Mouse (Mus musculus): ENCODE measurements around the gene Clstn2. TPM values are rescaled to one million over a fixed set of nuclear protein-coding genes. Genes with fewer than 3 reads are reported as not detected.

Clstn2 gene
- polyA plus RNA-seq, 1 experiment from 2014 or later: 1.8 TPM

DNA sequence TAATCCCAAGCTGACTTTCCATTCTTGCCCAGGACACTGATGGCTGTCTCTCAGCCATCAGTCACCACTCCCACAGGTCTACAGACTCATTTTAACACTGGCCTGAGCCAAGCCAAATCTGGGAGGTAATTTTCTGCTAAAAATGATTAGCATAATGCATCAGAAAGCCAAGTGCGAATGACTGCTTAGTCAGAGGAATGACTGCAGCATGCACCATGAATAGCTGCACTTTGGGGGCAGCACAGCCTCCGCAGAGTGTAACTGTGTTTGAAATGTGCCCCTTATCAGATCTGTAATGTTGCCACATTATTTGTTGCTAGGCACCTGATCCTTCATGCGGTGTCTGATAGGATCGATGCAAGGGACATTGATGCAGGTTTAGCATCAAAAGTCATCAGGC lies 269.9 kb downstream of the Clstn2 start:
- Histone ChIP-seq H3K27ac (no peak overlapping the region), H3K9me3 (replicated peaks) (no peaks in the 10 kb centered on the region), H3K4me3 (replicated peaks) (no peak overlapping the region), H3K4me1 (0 out of 2 replicates have a peak, but pooled peaks cover 13% of the 10 kb centered on the region), H3K27me3 (no peaks in the 10 kb centered on the region), H3K9ac (no peak overlapping the region), H3K4me2 (no peak overlapping the region), H3K36me3 (no peaks in the 10 kb centered on the region)
- 77% methylated on average over 4 of the region's 4 CpGs for WGBS
- no peak for ATAC-seq (replicated peaks; ENCODE audit: low FRiP score)

GRCm38 (mm10) chr9:97755599-97756270 lies 277.2 kb downstream of the Clstn2 start:
- Histone ChIP-seq H3K4me2 (no peak overlapping the region), H3K27me3 (no peaks in the 10 kb centered on the region), H3K36me3 (no peaks in the 10 kb centered on the region), H3K4me1 (peaks cover 16% of the 10 kb centered on the region; the same call in 1 of the 2 replicates), H3K9me3 (replicated peaks) (no peaks in the 10 kb centered on the region), H3K27ac (peak overlapping the region; percentile 54; the same call in 1 of the 2 replicates), H3K4me3 (replicated peaks) (no peak overlapping the region), H3K9ac (no peak overlapping the region)
- peak; percentile 84 for ATAC-seq (replicated peaks; ENCODE audit: low FRiP score)
- WGBS: 35% methylated on average over 7 of the region's 7 CpGs

DNA sequence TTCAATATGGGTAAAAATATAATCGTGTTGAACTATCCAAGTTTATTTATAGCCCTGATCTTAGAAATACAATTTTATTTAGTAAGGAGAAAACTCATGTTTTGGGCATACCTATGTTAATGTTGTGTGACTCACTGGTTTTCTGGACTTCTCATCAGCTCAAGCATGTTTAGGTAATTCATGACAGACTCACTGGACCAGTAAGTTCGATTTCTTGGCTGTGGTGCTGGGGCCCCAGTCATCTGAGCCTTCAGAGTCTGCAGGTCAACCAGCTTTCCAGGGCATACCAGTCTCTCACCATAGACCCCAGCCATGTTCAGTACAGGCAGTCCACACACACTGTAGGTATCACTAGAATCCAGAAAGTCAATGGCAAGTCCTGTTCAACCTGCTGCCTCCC lies 279.3 kb downstream of the Clstn2 start:
- H3K9me3 ChIP-seq (replicated peaks): no peaks in the 10 kb centered on the region
- H3K9ac ChIP-seq: no peak overlapping the region
- H3K4me3 ChIP-seq (replicated peaks): no peak overlapping the region
- H3K4me2 ChIP-seq: no peak overlapping the region
- no peak overlapping the region for H3K27ac ChIP-seq
- no peaks in the 10 kb centered on the region for H3K27me3 ChIP-seq
- WGBS: 53% methylated on average over 2 of the region's 2 CpGs
- ATAC-seq (replicated peaks; ENCODE audit: low FRiP score): no peak; the same call in 1 of the 2 replicates
- H3K4me1 ChIP-seq: peaks cover 14% of the 10 kb centered on the region; the same call in 1 of the 2 replicates
- no peaks in the 10 kb centered on the region for H3K36me3 ChIP-seq

DNA sequence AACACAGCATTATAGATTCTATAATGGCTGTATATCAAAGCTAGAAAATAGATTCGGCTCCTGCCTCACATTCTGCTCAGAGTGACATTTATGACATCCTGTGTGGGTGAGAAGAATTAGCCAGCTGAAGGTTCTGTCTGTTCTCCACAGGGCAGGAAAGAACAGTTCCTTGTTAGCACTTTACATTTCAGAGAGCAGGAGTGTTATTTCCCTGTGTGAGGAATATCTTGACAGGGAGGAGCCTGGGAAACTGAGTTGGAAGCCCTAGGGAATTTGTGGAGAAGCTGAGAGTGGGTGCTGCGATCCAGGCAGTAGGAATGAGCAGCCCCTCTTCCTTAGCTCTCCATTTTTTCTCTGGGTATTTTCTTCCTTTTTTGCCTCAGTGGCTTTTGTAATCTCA lies 286.4 kb downstream of the Clstn2 start:
- Histone ChIP-seq H3K4me3 (replicated peaks) (no peak overlapping the region), H3K4me2 (no peak overlapping the region), H3K27me3 (no peaks in the 10 kb centered on the region), H3K36me3 (no peaks in the 10 kb centered on the region), H3K4me1 (no peaks in the 10 kb centered on the region), H3K9me3 (replicated peaks) (no peaks in the 10 kb centered on the region), H3K9ac (no peak overlapping the region), H3K27ac (no peak overlapping the region)
- WGBS: 77% methylated on average over 2 of the region's 2 CpGs
- ATAC-seq (replicated peaks; ENCODE audit: low FRiP score): no peak

DNA sequence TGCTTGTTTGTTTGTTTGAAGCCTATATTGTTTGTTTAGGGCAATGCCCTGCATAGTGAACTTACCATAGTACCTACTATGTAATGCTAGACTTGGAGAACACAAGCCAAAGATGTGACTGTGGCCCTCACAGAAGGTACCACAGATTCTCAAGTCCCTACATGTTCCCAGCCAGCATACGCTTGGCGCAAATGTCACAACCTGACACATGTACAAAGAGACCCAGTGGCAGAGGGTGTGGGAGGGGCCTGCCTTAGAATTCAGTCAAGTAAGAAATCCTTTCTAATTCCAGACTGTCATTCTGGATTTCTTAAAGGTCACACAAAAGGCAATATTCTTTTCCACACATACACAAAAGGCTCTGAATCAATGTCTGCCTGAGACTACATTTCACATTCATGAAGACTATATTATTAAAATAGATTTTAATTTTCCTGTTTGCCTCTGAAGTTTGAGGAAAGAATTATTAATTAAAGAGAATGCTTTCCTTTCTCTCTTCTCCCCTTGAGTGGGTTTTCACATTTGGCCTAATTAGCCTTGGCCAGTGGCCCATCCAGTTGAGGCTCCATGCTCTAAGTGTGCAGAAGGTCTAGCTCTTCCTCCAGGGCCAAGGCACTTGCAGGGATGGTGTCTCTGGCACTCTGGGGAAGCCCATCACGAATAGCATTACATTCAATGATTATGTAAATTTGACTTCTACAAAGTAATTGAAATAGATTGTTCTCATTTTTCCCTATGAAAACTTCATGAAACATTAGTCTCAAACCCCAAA lies 305.1 kb downstream of the Clstn2 start:
- Histone ChIP-seq H3K4me1 (no peaks in the 10 kb centered on the region), H3K36me3 (no peaks in the 10 kb centered on the region), H3K4me2 (no peak overlapping the region), H3K4me3 (replicated peaks) (no peak overlapping the region), H3K27ac (no peak overlapping the region), H3K27me3 (no peaks in the 10 kb centered on the region), H3K9ac (no peak overlapping the region), H3K9me3 (replicated peaks) (no peaks in the 10 kb centered on the region)
- WGBS: 86% methylated on average over 3 of the region's 3 CpGs
- ATAC-seq (replicated peaks; ENCODE audit: low FRiP score): no peak

- no peak overlapping the region for H3K4me3 ChIP-seq (replicated peaks)
- no peak overlapping the region for H3K27ac ChIP-seq
Observed at GRCm38 (mm10) chr9:97717728-97718127, 315.3 kb downstream of the Clstn2 start.

GRCm38 (mm10) chr9:97717005-97717404 lies 316.0 kb downstream of the Clstn2 start:
- no peak for ATAC-seq (replicated peaks; ENCODE audit: low FRiP score)

More at GRCm38 (mm10) chr9:97717728-97718127, 315.3 kb downstream of the Clstn2 start:
- Histone ChIP-seq H3K9ac (no peak overlapping the region), H3K27me3 (no peaks in the 10 kb centered on the region), H3K4me2 (no peak overlapping the region), H3K36me3 (no peaks in the 10 kb centered on the region), H3K9me3 (replicated peaks) (no peaks in the 10 kb centered on the region), H3K4me1 (no peaks in the 10 kb centered on the region)
- ATAC-seq (replicated peaks; ENCODE audit: low FRiP score): no peak

DNA sequence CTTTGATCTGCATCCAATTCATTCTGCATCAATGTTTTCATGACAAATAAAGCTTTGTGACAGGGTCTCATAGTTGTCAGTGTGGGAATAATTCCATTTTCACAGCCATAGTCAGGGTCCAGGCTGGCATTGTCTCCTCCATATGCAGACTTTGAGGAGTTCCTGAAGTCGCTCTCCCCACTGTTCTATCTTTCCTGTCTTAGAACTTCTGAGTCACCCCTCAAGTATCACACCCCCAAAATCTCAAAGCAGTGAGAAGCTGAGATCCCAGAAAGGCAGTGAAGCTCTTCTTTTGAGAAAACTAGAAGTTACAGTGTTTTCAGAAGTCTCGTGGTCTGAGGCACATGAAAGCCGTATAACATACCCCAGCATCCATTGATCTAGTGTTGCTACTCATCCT lies 320.1 kb downstream of the Clstn2 start:
- WGBS: 94% methylated on average over 3 of the region's 3 CpGs

More at GRCm38 (mm10) chr9:97717005-97717404, 316.0 kb downstream of the Clstn2 start:
- Histone ChIP-seq H3K27ac (no peak overlapping the region), H3K36me3 (no peaks in the 10 kb centered on the region), H3K4me2 (no peak overlapping the region), H3K9ac (no peak overlapping the region), H3K4me1 (no peaks in the 10 kb centered on the region), H3K4me3 (replicated peaks) (no peak overlapping the region), H3K9me3 (replicated peaks) (no peaks in the 10 kb centered on the region), H3K27me3 (no peaks in the 10 kb centered on the region)
- 86% methylated on average over 7 of the region's 7 CpGs for WGBS

GRCm38 (mm10) chr9:97703901-97704503 lies 329.0 kb downstream of the Clstn2 start:
- no peak overlapping the region for H3K4me3 ChIP-seq (replicated peaks)
- no peak overlapping the region for H3K27ac ChIP-seq
- no peaks in the 10 kb centered on the region for H3K36me3 ChIP-seq
- H3K9me3 ChIP-seq (replicated peaks): no peaks in the 10 kb centered on the region
- no peaks in the 10 kb centered on the region for H3K4me1 ChIP-seq
- H3K9ac ChIP-seq: no peak overlapping the region
- no peak overlapping the region for H3K4me2 ChIP-seq
- WGBS: 87% methylated on average over 4 of the region's 4 CpGs
- no peaks in the 10 kb centered on the region for H3K27me3 ChIP-seq
- no peak for ATAC-seq (replicated peaks; ENCODE audit: low FRiP score)

More for the DNA sequence above, 320.1 kb downstream of the Clstn2 start:
- Histone ChIP-seq H3K4me3 (replicated peaks) (no peak overlapping the region), H3K36me3 (no peaks in the 10 kb centered on the region), H3K9me3 (replicated peaks) (no peaks in the 10 kb centered on the region), H3K27me3 (no peaks in the 10 kb centered on the region), H3K9ac (no peak overlapping the region), H3K27ac (no peak overlapping the region), H3K4me1 (no peaks in the 10 kb centered on the region), H3K4me2 (no peak overlapping the region)
- ATAC-seq (replicated peaks; ENCODE audit: low FRiP score): no peak

DNA sequence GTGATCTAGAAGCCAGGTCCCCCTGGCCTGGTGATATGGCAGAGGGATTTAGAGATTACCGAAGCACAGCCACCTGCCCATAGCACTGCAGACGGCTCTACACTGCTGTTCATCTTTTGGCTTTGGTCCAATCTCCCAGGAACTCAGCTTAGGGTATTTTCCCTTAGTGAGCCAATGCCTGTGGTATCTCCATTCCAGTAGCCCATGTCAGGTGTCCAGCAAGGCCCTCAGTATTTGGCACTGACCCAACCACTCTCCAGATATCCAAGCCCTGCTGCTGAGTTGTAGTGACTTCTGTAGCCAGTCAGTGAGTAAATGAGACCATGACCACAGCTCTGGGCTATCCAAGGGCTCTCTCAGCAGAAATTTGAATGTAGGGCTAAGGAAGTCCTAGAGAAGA lies 330.0 kb downstream of the Clstn2 start:
- Histone ChIP-seq H3K4me1 (no peaks in the 10 kb centered on the region), H3K27me3 (no peaks in the 10 kb centered on the region), H3K9me3 (replicated peaks) (no peaks in the 10 kb centered on the region), H3K27ac (no peak overlapping the region), H3K4me3 (replicated peaks) (no peak overlapping the region), H3K9ac (no peak overlapping the region), H3K36me3 (no peaks in the 10 kb centered on the region), H3K4me2 (no peak overlapping the region)
- 80% methylated on average over 2 of the region's 2 CpGs for WGBS
- ATAC-seq (replicated peaks; ENCODE audit: low FRiP score): no peak

GRCm38 (mm10) chr9:97699983-97700382 lies 333.0 kb downstream of the Clstn2 start:
- Histone ChIP-seq H3K36me3 (no peaks in the 10 kb centered on the region), H3K9ac (no peak overlapping the region), H3K27me3 (no peaks in the 10 kb centered on the region), H3K9me3 (replicated peaks) (no peaks in the 10 kb centered on the region), H3K27ac (no peak overlapping the region), H3K4me3 (replicated peaks) (no peak overlapping the region), H3K4me2 (no peak overlapping the region), H3K4me1 (no peaks in the 10 kb centered on the region)
- WGBS: 89% methylated on average over 3 of the region's 3 CpGs
- no peak for ATAC-seq (replicated peaks; ENCODE audit: low FRiP score)

GRCm38 (mm10) chr9:97699020-97699419 lies 334.0 kb downstream of the Clstn2 start:
- ATAC-seq (replicated peaks; ENCODE audit: low FRiP score): no peak
- H3K4me2 ChIP-seq: no peak overlapping the region
- no peaks in the 10 kb centered on the region for H3K36me3 ChIP-seq
- no peak overlapping the region for H3K4me3 ChIP-seq (replicated peaks)
- no peaks in the 10 kb centered on the region for H3K4me1 ChIP-seq
- no peaks in the 10 kb centered on the region for H3K27me3 ChIP-seq
- no peak overlapping the region for H3K9ac ChIP-seq
- 74% methylated on average over 2 of the region's 2 CpGs for WGBS
- H3K27ac ChIP-seq: no peak overlapping the region
- H3K9me3 ChIP-seq (replicated peaks): no peaks in the 10 kb centered on the region

All from kidney, embryonic 15.5 days (tissue).